Mouse (Mus musculus) forebrain, embryonic 12.5 days (tissue): ENCODE results near the gene Pbx4. TPM values are rescaled to one million over a fixed set of nuclear protein-coding genes. Genes with fewer than 3 reads are reported as not detected.

ENCODE experiments used
- ATAC-seq: fragments of 200-750 bp; cut with Nextera tagmentation; 2 replicates; pipeline ENCODE4 v1.8.0; 2017; ENCODE audit warnings: moderate TSS enrichment; ENCODE audit not compliant: low FRiP score
- H3K27ac ChIP-seq: fragments of 300-500 bp; sonication (generic); 2 replicates; pipeline ENCODE4 v1.5.1; 2016; ENCODE audit warnings: mild to moderate bottlenecking
- H3K27me3 ChIP-seq: fragments of 300-500 bp; sonication (generic); 2 replicates; pipeline ENCODE4 v1.6.1; 2016; ENCODE audit warnings: mild to moderate bottlenecking
- H3K36me3 ChIP-seq: fragments of 300-500 bp; sonication (generic); replicated peaks from 2 replicates; pipeline ENCODE4 v1.6.1; 2016; ENCODE audit warnings: mild to moderate bottlenecking
- H3K4me1 ChIP-seq: fragments of 300-500 bp; sonication (generic); 2 replicates; pipeline ENCODE4 v1.6.1; 2016
- H3K4me2 ChIP-seq: fragments of 300-500 bp; sonication (generic); 2 replicates; pipeline ENCODE4 v1.6.1; 2016; ENCODE audit warnings: mild to moderate bottlenecking, moderate library complexity
- H3K4me3 ChIP-seq: fragments of 300-500 bp; sonication (generic); replicated peaks from 2 replicates; pipeline ENCODE4 v1.5.1; 2016; ENCODE audit warnings: mild to moderate bottlenecking
- H3K9ac ChIP-seq: fragments of 300-500 bp; sonication (generic); 2 replicates; pipeline ENCODE4 v1.6.1; 2016; ENCODE audit warnings: mild to moderate bottlenecking
- H3K9me3 ChIP-seq: fragments of 300-500 bp; sonication (generic); 2 replicates; pipeline ENCODE4 v1.6.1; 2016
- WGBS: fragments of 180-500 bp; shearing (Covaris S2); methylation state at CpG from one replicate; pipeline ENCODE4 v1.1.7; 2016; 5-methylcytosine and 5-hydroxymethylcytosine counted together
- polyA plus RNA-seq: library from polyadenylated mRNA; unstranded; fragments of >200 nt; fragmentation: Nextera tagmentation; extraction: Ambion mirVana; gene quantifications from 2 replicates; pipeline ENCODE4 v1.2.1, GENCODE M21; 2016

The Pbx4 gene
- polyA plus RNA-seq, 1 experiment from 2014 or later, result 54.0 TPM

DNA sequence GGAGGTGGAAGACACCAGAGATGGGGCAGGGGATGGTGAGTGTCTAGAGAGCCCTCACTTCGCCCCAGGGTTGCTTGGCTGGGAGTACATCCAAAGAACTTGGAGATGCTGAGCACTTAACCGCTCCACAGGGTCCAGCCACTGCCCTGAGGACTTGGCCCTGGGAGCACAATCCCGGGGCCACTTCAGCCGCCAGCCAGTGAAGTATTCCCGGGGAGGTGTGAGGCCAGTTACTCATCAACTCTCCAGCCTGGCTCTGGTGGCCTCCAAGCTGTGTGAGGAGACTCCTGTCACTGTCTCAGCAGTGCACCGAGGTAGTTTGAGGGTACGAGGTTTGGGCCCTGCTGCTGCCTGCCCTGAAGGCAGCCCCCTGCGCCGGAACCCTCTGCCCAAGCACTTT is 11.8 kb upstream of the Pbx4 start:
- Histone ChIP-seq H3K27ac (no peak overlapping the region), H3K27me3 (0 out of 2 replicates have a peak, but pooled peaks cover 5% of the 10 kb centered on the region), H3K9me3 (no peaks in the 10 kb centered on the region), H3K4me1 (peaks cover 34% of the 10 kb centered on the region), H3K36me3 (peaks cover 53% of the 10 kb centered on the region), H3K4me2 (no peak overlapping the region), H3K9ac (no peak overlapping the region), H3K4me3 (no peak overlapping the region)
- no peak for ATAC-seq
- WGBS, result 85% methylated on average over 9 of the region's 9 CpGs

DNA sequence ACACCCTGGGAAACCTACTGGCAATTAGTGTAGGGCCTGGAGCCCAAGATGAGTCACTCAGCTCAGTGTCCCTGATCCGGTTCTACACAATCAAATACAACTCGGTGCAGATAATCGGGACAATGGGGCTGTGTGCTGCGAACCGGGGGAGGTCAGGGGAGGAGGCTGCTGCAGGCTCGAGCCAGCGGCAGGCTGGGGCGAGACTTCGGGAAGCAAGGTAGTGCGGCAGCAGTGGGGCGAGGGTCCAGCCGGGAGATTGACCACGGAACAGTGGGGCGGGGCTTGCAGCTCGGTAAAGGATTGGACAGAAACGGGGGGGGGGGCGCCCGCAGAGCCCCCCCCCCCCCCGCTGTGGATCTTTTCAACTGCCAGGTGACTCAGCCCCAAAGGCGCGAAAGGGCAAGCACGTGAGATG is 10.3 kb upstream of the Pbx4 start:
- H3K9me3 ChIP-seq, result no peaks in the 10 kb centered on the region
- peak; percentile 73 for ATAC-seq
- peaks cover 34% of the 10 kb centered on the region for H3K4me1 ChIP-seq
- WGBS, result under 1% methylated on average over 14 of the region's 22 CpGs
- peak overlapping the region; percentile 79; the same call in 1 of the 2 replicates for H3K27ac ChIP-seq
- H3K9ac ChIP-seq, result peak overlapping the region; percentile 72
- H3K4me3 ChIP-seq, result peak overlapping the region; percentile 58
- H3K36me3 ChIP-seq, result peaks cover 48% of the 10 kb centered on the region
- peak overlapping the region; percentile 78 for H3K4me2 ChIP-seq
- H3K27me3 ChIP-seq, result 0 out of 2 replicates have a peak, but pooled peaks cover 5% of the 10 kb centered on the region

DNA sequence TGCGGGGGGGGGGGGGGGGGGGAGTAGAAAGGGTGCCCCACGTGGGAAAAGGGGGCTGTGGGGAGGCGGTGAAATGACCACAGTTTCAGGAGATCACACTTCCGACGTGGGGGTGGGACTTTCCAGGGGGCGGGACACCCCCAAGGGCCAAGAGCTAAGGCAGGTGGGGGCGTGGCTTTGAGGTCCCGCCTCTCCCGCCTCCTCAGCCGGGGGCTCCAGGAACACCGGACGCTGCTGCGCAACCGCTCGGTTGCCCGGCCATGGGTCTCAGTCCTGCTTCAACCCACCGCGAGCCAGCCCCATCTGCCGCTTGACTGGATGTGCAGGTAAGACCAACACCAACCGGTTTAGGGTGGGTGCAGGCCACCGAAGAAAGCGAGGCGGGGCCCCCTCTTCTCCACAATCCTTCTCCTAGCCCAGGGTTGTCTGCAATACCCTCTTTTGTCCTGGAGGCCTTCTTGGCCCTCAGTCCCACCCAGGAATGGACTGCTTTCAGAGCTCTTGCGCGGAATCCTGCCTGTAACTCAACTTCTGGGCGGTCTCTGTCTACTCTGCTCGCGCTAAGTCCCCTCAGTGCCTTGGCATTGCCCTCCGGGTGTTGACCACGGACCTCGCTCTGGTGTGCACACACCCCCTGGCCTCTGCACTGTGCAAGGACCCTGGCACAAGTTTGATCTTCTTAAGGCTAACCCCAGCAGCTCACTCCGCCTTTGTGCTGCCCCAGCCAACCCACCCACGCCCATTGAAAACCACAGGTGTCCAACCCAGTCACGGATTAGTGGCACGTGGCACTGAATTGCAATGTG is 9.7 kb upstream of the Pbx4 start, which contains the start of gene Lpar2:
TSS of gene Lpar2 (plus strand) at position 44 of the 806 bp plus-strand sequence.
- Histone ChIP-seq H3K4me1 (peaks cover 34% of the 10 kb centered on the region), H3K9ac (peak within 1 kb of the TSS; percentile 72), H3K4me3 (peak within 1 kb of the TSS; percentile 58), H3K4me2 (peak within 1 kb of the TSS; percentile 78), H3K27me3 (0 out of 2 replicates have a peak, but pooled peaks cover 5% of the 10 kb centered on the region), H3K27ac (peak within 1 kb of the TSS; percentile 79), H3K9me3 (no peaks in the 10 kb centered on the region), H3K36me3 (peaks cover 48% of the 10 kb centered on the region)
- WGBS, result under 1% methylated on average over 33 of the region's 35 CpGs
- ATAC-seq, result peak; percentile 87

DNA sequence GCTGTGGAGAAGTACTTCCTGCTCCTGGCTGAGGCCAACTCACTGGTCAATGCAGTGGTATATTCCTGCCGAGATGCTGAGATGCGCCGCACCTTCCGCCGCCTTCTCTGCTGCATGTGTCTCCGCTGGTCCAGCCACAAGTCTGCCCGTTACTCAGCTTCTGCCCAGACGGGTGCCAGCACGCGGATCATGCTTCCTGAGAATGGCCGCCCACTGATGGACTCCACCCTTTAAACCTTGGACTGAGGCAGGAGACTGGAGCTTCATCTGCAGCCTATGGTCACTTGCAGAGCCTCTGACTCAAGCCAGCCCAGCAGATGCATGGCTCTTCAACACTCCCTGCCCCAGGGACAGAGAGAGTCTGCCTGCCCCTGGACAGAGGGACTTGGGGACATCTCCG is 5.9 kb upstream of the Pbx4 start:
- no peak for ATAC-seq
- no peak overlapping the region for H3K4me2 ChIP-seq
- no peak overlapping the region for H3K4me3 ChIP-seq
- H3K9ac ChIP-seq, result no peak overlapping the region
- no peaks in the 10 kb centered on the region for H3K9me3 ChIP-seq
- H3K4me1 ChIP-seq, result peaks cover 34% of the 10 kb centered on the region
- 95% methylated on average over 12 of the region's 12 CpGs for WGBS
- no peak overlapping the region for H3K27ac ChIP-seq
- 0 out of 2 replicates have a peak, but pooled peaks cover 5% of the 10 kb centered on the region for H3K27me3 ChIP-seq
- H3K36me3 ChIP-seq, result peaks cover 47% of the 10 kb centered on the region

DNA sequence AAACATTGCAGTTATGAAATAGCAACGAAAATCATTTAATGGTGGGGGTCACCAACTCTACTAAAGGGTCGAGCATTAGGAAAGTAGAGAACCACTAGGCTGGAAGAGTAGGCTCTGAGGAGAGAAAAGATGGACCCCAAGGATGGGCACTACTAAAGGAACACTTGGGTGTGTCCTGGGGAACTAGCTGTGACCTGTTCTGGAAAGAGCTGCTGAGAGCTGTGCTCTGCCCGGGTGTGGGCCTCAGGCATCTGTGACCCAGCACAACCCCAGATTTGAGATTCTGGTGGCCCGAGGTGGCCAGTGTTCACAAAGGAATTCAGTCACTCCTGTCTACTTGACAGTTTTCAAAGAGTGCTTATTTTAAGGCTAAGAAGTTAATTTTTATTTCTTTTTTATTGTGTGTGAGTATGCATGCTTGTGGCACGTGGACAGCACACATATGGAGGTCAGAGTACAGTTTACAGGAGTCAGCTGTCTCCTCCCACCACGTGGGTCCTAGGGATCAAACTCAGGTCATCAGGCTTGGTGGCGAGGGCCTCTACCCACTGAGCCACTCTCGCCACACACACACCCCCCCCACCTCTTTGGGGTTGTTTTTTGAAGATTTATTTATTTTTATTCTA is 4.9 kb downstream of the Pbx4 start:
- Histone ChIP-seq H3K36me3 (peaks cover 8% of the 10 kb centered on the region; the same call in 1 of the 2 replicates), H3K9ac (no peak overlapping the region), H3K9me3 (no peaks in the 10 kb centered on the region), H3K27ac (no peak overlapping the region), H3K27me3 (no peaks in the 10 kb centered on the region), H3K4me1 (peaks cover 15% of the 10 kb centered on the region), H3K4me3 (no peak overlapping the region), H3K4me2 (no peak overlapping the region)
- WGBS, result 82% methylated on average over 8 of the region's 8 CpGs
- ATAC-seq, result no peak

DNA sequence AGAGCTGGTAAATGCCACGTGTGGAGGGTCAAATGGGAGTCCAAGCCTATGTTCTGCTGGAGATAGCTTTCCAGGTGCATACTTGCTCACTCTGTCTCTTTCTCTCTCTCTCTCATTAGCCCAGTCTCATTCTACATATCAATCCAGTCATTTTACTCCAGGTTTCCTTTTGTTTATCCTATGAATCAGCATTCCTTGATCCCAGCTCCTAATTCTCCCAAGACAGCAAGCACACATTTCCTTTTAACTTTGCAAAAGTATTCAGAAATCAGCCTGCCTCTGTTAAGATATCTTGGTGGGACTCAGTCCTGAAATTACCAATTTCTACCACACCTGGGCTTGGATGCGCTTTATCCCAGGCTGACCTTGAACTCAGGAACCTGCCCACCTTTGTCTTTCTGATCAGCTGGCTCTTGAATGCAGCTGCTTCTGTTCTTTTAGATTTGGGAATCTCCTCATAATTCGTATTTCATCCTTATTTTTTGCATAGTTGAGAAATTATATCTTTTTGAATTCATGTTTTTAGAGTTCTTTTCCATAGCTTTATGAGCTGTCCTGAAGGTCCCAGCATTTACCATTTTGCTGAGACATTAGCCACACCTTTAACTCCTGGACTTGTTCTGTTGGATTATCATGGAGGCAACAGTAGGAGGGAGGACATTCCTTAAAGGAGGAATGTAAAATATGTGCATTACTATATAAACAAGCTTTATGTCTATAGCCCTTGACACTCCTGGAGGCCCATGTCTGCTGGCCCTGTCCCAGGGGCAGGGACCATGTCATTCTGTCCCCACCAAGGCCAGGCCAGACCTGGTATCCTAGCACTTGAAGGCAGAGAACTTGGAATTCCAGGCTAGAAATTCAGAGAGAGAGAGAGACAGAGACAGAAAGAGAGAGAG is 15.1 kb downstream of the Pbx4 start:
- 75% methylated on average over 3 of the region's 3 CpGs for WGBS
- Histone ChIP-seq H3K9me3 (no peaks in the 10 kb centered on the region), H3K36me3 (peaks cover 7% of the 10 kb centered on the region; the same call in 1 of the 2 replicates), H3K27ac (no peak overlapping the region), H3K4me2 (no peak overlapping the region), H3K4me3 (no peak overlapping the region), H3K4me1 (no peaks in the 10 kb centered on the region), H3K27me3 (no peaks in the 10 kb centered on the region), H3K9ac (no peak overlapping the region)
- no peak for ATAC-seq

DNA sequence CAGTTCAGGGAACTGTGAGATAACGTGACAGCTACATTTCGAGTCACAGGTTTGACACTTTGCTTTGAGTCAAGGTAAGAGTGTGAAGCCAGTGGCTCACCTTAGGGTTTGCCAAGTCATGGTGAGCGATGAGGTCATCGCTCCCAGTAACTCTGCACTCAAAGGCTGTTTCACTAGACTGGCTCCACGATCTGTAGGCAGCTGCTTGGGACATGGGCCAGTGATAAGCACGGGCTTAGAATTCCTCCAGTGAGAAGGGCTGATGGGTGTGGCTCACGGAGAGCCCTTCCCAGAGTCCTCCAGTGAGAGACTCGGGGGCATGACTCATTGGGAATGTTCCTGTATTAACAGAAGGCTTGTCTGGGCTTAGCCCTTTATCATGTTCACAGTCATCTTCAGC is 16.7 kb downstream of the Pbx4 start:
- Histone ChIP-seq H3K27me3 (no peaks in the 10 kb centered on the region), H3K4me2 (no peak overlapping the region), H3K27ac (no peak overlapping the region), H3K9ac (no peak overlapping the region), H3K9me3 (no peaks in the 10 kb centered on the region), H3K4me3 (no peak overlapping the region), H3K4me1 (no peaks in the 10 kb centered on the region), H3K36me3 (peaks cover 9% of the 10 kb centered on the region; the same call in 1 of the 2 replicates)
- ATAC-seq, result no peak
- 93% methylated on average over 8 of the region's 8 CpGs for WGBS

DNA sequence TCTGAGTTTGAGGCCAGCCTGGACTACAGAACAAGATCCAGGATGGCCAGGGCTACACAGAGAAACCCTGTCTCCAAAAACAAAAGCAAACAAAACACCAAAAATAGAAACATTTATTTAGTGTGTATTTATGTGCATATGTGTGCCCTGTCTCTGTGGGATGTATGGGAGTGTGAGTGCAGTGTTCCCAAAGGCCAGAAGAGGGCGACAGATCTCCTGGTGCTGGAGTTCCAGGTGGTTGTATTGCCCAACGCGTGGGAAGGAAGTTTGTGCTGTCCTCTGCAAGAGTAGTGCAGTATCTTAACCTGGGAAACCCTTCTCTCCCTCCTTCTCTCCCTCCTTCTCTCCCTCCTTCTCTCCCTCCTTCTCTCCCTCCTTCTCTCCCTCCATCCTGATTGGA is 17.6 kb downstream of the Pbx4 start:
- Histone ChIP-seq H3K9ac (no peak overlapping the region), H3K36me3 (peaks cover 9% of the 10 kb centered on the region; the same call in 1 of the 2 replicates), H3K9me3 (no peaks in the 10 kb centered on the region), H3K27me3 (no peaks in the 10 kb centered on the region), H3K4me1 (no peaks in the 10 kb centered on the region), H3K4me3 (no peak overlapping the region), H3K4me2 (no peak overlapping the region), H3K27ac (no peak overlapping the region)
- WGBS, result 38% methylated on average over 3 of the region's 3 CpGs
- no peak for ATAC-seq

DNA sequence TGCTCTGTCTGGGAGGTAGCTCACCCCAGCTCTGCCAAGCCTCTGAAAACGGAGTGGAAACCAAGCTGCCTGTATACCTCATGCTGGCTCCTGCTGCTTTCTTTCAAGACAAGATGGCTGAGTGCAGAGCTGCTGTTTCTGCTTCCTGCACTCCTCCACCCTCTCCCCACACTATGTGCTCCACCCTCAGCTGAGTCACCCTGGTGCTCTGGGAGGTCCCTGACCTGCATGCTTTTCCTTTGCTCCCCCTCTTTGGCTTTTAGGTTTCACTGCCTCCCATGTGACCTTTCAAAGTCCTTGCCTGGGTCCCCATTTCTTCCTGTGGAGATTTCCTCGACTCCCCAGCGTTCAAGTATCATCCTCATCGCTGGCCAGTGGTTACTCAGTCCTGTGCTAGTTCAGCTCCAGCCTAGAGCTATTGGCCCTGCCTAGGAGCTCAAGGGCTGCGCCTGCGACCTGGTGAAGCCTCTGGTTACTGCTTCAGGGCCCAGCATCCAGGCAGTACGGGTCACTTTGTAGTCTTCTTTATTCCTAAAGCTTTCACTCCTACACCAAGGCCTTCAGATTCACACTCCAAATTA is 18.7 kb downstream of the Pbx4 start:
- peaks cover 9% of the 10 kb centered on the region; the same call in 1 of the 2 replicates for H3K36me3 ChIP-seq
- H3K4me3 ChIP-seq, result no peak overlapping the region
- H3K27me3 ChIP-seq, result no peaks in the 10 kb centered on the region
- no peak overlapping the region for H3K4me2 ChIP-seq
- no peaks in the 10 kb centered on the region for H3K9me3 ChIP-seq
- H3K27ac ChIP-seq, result no peak overlapping the region
- no peaks in the 10 kb centered on the region for H3K4me1 ChIP-seq
- no peak for ATAC-seq
- WGBS, result 86% methylated on average over 7 of the region's 7 CpGs
- H3K9ac ChIP-seq, result no peak overlapping the region

DNA sequence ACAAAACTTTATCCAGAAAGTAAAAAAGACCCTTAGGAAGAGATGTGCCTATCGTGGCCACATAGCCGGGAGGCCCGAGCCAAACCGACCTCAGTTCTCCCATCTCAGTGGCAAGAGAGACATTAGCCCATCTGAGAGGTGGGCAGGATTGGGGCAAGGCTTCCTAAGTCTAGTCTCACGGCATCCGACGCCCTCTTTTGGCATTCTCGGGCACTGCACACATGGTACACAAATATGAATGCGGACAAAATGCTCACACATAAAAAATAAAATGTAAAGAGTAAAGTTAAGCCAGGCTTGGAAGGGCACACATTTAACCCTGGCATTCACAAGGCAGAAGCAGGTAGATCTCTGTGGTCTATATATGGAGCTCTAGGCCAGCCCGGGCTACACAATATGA is 21.6 kb downstream of the Pbx4 start:
- peaks cover 10% of the 10 kb centered on the region for H3K36me3 ChIP-seq
- no peaks in the 10 kb centered on the region for H3K27me3 ChIP-seq
- no peak overlapping the region for H3K27ac ChIP-seq
- 96% methylated on average over 10 of the region's 10 CpGs for WGBS
- H3K4me1 ChIP-seq, result no peaks in the 10 kb centered on the region
- H3K4me2 ChIP-seq, result no peak overlapping the region
- no peak for ATAC-seq
- no peak overlapping the region for H3K9ac ChIP-seq
- H3K9me3 ChIP-seq, result no peaks in the 10 kb centered on the region
- H3K4me3 ChIP-seq, result no peak overlapping the region

DNA sequence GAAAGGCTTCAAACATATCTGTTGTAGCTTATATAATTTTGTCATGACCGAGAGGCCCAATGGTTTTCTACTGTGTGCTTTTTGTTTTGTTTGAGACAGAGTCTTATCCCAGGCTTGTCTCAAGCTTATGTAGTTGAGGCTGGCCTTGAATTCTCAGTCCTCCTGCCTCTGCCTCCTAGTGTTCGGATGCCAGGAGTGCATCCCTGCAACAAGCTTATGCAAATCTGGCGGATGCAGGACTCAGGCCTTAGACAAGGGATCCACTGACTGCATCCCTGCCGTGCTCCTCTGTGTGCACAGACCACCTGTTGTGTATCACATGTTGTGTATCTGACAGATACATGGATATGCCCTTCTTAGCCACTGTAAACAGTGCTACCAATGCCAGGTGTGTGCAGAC is 28.5 kb downstream of the Pbx4 start:
- Histone ChIP-seq H3K9ac (no peak overlapping the region), H3K36me3 (peaks cover 56% of the 10 kb centered on the region), H3K4me3 (no peak overlapping the region), H3K27ac (no peak overlapping the region), H3K27me3 (no peaks in the 10 kb centered on the region), H3K4me2 (no peak overlapping the region), H3K9me3 (no peaks in the 10 kb centered on the region), H3K4me1 (no peaks in the 10 kb centered on the region)
- ATAC-seq, result no peak
- WGBS, result 61% methylated on average over 4 of the region's 4 CpGs
